Mouse (Mus musculus) yolk sac, embryonic 10.5 days (tissue): ENCODE results near the gene Pid1.
A peak's percentile ranks its signal among the peaks of the same experiment; 100 is the strongest.
"Not testable (repeated sequence)": the region's sequence is repeated elsewhere in the genome, so short reads cannot be mapped to it uniquely, and the experiment has no call there.

Source experiments
- DNase-seq: peaks from one replicate; pipeline ENCODE4 v3.0.0-alpha.2; 2017; ENCODE audit warnings: low spot score

Gene Pid1

DNA sequence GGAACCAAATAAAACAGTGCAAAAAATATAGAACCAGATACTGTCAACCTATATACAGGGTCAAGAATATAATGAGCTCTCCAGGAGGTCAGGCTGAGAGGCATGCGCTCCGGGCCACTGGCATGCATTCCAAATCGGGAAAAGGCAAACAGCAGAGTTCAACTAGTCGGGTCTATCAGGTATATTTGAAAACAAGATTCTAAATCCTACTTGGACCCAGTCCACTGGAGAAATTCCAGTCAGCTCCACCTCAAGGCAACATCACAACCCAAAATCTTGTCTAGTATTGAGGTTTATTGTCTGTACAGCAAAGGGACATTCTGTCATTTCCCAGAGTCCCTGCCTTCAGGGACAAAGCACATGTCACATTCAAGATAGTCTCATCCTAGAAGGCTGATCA lies 91.0 kb downstream of the Pid1 start:
- no peak for DNase-seq

DNA sequence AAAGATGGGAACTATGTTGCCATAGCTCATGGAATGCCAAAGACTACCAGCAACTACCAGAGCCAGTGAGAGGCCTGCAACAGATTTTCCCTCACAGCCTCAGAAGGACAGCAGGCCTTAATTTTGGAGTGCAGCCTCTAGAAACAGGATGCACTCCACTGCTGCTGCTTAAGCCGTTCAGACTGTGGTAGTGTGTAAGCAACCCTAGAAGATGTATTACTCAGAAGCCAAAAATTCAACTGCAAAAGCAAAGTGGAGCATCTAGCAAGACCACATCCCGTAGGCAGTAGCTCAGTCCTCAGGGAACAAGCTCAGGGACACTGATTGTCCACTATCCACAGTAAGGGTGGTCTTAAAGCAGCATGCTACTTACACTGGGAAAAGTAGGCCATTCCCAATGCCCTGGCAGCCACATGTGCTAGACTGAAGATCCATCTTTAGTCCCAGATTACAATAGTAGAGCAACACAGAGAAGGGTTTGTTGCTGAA lies 92.2 kb downstream of the Pid1 start:
- no peak for DNase-seq

DNA sequence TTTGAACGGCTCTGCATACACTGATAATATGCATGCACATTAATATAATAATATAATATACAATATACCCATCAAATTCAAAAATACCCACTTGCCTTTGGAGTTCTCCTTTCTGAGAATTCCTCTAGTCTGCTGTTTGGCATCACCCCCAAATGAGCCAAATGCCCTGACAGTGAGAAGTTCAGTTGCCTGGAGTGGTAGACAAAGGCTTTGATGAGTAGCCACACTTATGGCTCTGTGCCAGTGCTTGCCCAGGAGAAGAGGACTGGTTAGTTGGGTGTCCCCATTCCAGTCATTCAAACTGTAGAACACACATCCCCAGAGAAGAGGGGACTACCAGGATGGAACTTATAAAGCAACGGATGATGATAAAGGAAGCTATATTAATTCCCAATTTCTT lies 106.3 kb downstream of the Pid1 start:
- no peak for DNase-seq

GRCm38 (mm10) chr1:84254361-84254760 lies 109.6 kb downstream of the Pid1 start:
- DNase-seq: no peak

GRCm38 (mm10) chr1:84253838-84254237 lies 110.1 kb downstream of the Pid1 start:
- no peak for DNase-seq

DNA sequence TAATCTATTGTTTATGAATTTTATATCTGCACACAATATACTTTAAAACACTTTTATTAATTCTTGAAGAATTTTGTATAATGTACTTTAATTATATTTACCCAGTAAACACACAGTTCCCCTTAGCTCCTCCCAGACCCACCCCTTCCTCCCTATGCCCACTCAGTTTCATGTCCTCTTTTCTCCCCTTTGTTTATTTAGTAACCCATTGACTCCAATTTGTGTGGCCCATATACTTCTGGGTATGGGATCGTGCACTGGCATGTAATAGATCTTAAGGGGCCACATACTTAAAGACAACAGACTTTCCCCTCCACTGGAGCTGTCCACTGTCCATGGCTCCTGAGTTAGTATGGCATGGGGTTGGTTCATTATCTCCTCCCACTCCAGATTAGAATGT lies 112.8 kb downstream of the Pid1 start:
- no peak for DNase-seq

DNA sequence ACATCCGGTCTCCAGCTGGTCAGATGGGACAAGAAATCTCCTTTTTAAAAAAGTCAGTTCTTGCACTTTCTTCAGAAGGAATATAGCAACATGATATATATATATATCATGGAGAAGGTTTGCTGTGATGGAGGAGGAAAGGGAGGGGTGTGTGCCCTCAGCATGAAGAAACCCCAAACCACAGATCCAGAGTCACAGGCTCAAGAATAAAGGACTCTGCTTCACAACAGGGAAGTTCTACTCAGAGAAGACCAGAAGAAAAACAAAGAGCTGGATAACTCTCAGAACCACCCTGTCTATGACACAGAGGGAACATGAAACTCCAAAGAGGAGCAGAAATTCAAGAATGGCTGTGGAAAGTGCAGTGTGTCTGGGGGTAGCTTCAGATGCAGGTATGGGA lies 113.2 kb downstream of the Pid1 start:
- DNase-seq: no peak

DNA sequence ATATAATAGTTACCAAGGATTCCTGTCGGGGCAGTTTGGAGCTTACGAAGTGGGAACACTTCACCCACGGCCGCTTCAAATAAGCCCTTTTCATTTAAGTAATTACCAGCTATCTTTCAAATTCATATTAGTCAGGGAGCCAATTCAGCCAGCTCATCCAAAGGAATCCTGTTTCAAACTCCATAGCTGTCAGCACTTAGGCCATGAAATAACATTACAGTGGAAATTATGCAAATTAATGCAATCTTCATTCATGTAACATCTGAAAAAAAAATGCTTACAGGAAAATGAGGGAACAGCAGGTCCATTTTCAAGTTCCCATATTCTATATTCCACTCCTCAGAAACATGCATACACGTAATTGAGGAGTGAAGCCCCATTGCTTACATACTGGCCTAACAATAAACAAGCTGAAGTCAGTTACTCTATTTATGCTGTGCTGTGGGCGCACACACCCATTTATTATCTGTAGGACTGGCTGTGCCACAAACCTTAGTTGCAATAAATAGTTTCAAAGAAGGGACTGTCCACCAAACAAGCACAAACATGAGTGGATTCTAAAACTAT lies 114.1 kb downstream of the Pid1 start:
- DNase-seq: no peak

DNA sequence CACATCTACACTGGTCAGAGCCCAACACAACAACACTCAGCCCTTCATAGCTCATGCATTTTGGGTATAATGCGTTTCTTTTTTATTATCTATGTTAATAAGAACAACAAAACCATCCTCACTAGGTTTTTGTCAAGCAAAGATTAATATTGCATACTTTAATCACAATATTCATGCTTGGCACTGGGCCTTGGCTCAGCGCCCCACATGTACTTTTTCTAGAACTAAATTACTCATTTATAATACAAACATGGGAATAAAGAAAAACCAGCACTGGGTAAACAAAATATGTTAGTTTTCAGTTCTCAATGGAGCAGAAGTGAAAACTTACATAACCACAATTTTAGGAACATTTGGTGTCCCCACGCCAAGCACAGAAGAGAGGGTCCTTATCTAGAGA lies 116.9 kb downstream of the Pid1 start:
- no peak for DNase-seq

GRCm38 (mm10) chr1:84241192-84241828 lies 122.7 kb downstream of the Pid1 start:
- DNase-seq: peak; percentile 40

- DNase-seq: no peak
These were observed 123.8 kb downstream of the Pid1 start for GRCm38 (mm10) chr1:84240203-84240602.

GRCm38 (mm10) chr1:84230431-84230830 lies 133.5 kb downstream of the Pid1 start:
- DNase-seq: no peak

DNA sequence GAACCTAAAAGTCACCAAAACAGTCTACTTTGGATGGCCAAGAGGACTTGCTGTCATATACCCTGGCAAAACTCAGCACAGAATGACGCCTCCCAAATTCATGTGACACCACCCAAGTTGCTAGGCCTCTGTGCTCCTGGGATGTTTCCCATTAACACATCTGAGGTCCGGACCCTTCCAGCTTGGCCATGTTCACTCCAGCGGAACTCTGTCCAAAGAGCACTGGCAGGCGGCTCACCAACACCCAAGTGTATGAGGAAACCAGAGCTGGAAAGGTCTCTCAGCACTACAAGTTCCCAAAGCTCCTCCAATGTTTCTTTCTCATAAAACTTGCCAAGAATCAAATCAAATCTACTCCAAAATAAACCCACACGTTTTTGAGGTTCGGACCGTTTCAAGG lies 138.4 kb downstream of the Pid1 start:
- no peak for DNase-seq

GRCm38 (mm10) chr1:84222051-84222450 lies 141.9 kb downstream of the Pid1 start:
- DNase-seq: no peak

DNA sequence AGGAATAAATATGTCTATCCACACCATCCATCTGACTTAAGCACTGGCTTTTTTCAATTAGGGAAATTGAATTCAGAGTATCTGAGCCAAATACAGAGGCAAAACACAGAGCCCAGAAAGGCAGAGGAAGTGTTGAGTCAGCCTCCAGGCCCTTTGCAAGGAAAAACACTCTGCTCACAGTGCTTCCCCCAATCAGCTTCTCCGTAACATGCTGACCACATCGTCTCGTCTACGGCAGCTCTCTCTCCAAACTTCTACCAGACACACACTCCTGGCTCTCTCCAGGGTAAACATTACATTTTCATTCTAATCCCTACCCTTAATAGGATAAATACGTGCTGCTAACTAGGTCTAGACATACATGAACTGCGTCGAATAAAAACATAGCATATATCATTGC lies 145.4 kb downstream of the Pid1 start:
- peak; percentile 56 for DNase-seq

- DNase-seq: no peak
These were observed 146.2 kb downstream of the Pid1 start for GRCm38 (mm10) chr1:84217777-84218176.

DNA sequence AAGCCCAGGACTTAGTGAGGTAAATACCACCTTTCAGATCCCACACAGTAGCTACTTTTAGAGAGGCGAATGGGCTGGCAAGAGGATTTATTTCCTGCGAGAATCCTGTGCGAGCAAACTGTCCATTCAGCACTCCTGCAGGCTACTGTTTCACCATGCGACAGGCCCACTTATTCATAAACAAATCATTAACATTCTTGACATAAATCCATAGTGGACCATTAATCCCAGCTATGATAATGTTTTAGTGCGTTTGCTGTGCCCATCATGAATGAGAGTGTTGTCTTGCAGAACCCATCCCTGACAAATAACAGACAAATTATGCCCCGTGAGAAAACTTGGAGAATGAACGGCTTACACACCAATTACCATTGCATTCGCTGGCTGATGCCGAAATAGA lies 152.5 kb downstream of the Pid1 start:
- no peak for DNase-seq

- not testable (repeated sequence) for DNase-seq
These were observed 158.2 kb downstream of the Pid1 start for GRCm38 (mm10) chr1:84205746-84206145.

- DNase-seq: no peak
These were observed 160.5 kb downstream of the Pid1 start for GRCm38 (mm10) chr1:84203494-84203893.

- no peak for DNase-seq
These were observed 164.1 kb downstream of the Pid1 start for GRCm38 (mm10) chr1:84199890-84200289.

- no peak for DNase-seq
These were observed 165.1 kb downstream of the Pid1 start for GRCm38 (mm10) chr1:84198887-84199286.

- no peak for DNase-seq
These were observed 171.8 kb downstream of the Pid1 start for GRCm38 (mm10) chr1:84192167-84192566.

DNA sequence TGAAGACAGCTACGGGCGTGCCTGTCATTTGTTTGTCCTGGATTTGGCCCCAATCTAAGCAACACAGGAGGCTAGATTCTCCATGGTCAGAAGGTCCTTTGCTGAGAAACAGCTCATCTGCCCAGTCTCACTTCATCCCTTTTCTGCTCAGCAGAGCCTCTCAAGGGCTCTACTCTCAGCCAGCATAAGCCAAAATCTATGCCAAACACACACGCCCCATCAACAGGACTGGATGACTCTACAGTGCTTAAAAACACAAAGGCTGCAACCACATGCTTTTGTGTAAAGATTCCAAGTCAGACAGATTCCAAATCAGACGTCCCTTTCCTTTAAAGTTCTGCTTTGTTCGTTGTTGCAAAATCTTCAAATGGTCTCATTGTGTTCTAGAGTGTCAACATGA lies 174.5 kb downstream of the Pid1 start:
- DNase-seq: no peak
